Mouse (Mus musculus) lung, postnatal 0 days (tissue): ENCODE measurements at regions not wholly inside any gene's neighbourhood (a gene's known extent, or its start where the extent isn't known, plus 50 kb on each side); places are given as distances from the start of the nearest gene placed in this dataset.

ENCODE experiments used
- CTCF ChIP-seq: IDR thresholded peaks from 2 replicates; pipeline ENCODE4 v1.5.1; 2016; ENCODE audit warnings: antibody characterized with exemption, mild to moderate bottlenecking
- EP300 ChIP-seq: IDR thresholded peaks from 2 replicates; pipeline ENCODE4 v1.6.1; 2016; ENCODE audit warnings: antibody characterized with exemption, mild to moderate bottlenecking, control low read depth

DNA sequence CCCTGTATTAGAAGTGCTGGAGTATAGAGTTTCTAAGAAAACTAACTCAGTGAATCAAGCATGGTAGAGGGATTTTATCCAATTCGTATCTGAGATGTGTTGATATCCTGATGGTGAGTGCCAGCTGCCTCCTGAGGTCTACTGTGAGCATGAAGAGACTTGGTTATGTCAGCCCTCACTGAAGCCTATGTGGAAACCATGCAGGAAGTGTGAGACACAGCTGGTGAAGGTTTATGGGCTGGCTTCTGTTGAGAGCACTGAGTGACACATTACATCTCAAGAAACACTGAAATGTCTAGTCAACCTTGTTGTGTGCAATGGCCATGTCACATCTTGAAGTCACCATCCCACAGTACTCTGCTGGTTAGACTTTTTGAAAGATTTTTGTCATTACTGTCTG, 104.6 kb downstream of the Psmg1 start:
- TF ChIP-seq CTCF (no peak), EP300 (no peak)
